In the genomic region with DNA sequence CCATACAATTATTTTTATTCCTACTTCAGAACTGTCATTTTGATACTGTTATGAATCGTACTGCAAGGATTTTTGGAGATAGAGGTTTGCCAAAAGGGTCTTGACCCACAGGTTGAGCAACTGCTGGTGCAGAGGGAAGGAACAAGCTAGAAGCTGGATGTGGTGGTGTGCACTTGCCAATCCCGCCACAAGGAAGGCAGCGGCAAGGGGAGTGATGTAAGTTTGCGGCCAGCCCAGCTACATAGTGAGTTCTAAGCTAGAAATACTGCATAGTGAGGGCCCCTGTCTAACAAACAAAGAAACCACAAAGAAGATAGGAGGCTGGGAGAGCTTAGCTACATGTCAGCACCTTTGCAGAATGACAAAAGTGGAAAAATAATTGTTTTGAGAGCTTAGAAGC, we compare ENCODE assay signal across 14 mouse cellular contexts.
"Had no signal": no experiment of that assay in that cellular context is flagged by ENCODE, and none has a peak within 500 bp of the region (broad histone marks: within the 10 kb centered on the region; RNA-seq: fewer than 3 reads in every experiment).

No protein-coding gene starts in this region.

- H3K27ac ChIP-seq: midbrain, embryonic 13.5 days; midbrain, embryonic 15.5 days; neural tube, embryonic 12.5 days; stomach, embryonic 15.5 days; stomach, postnatal 0 days had no signal

- H3K4me3 ChIP-seq: megakaryocyte, embryonic 14.5 days; midbrain, embryonic 13.5 days; midbrain, embryonic 15.5 days; neural tube, embryonic 12.5 days; stomach, embryonic 15.5 days had no signal

- DNase-seq: lung, adult 18-20 months; lung, embryonic 14.5 days; lung, postnatal 10 days; lung, postnatal 4 days; right cerebral cortex, postnatal 14 days; thymus, adult 2 months; thymus, postnatal 25 days; thymus, postnatal 4 days had no signal

- ATAC-seq: midbrain, embryonic 13.5 days; midbrain, embryonic 15.5 days had no signal
